Mouse (Mus musculus): ENCODE data around the gene Faap20. TPM values are rescaled to one million over a fixed set of nuclear protein-coding genes. Genes with fewer than 3 reads are reported as not detected.

Faap20 gene
- polyA plus RNA-seq, 1 experiment from 2014 or later: 23.1 TPM

GRCm38 (mm10) chr4:155208613-155209012 is 41.0 kb upstream of the Faap20 start:
- WGBS (ENCODE audit: insufficient replicate concordance): 75% methylated on average over 7 of the region's 7 CpGs
- ATAC-seq (no peak), DNase-seq (no peak)
- no peak overlapping the region for H3K4me2 ChIP-seq (ENCODE audit: low read depth, low read length)
- H3K27ac ChIP-seq (ENCODE audit: low read depth): peak overlapping the region; percentile 36; the same call in 1 of the 2 replicates
- no peak overlapping the region for H3K9ac ChIP-seq (replicated peaks)
- H3K9me3 ChIP-seq (ENCODE audit: low read length): no peaks in the 10 kb centered on the region
- no peaks in the 10 kb centered on the region for H3K27me3 ChIP-seq (ENCODE audit: insufficient read depth, low read length)
- no peak overlapping the region for H3K4me3 ChIP-seq (ENCODE audit: low read depth, low read length)
- TF ChIP-seq EP300 (IDR thresholded peaks at IDR 0.05; ENCODE audit: low read depth) (no peak), CTCF (IDR thresholded peaks at IDR 0.05; ENCODE audit: low read depth) (no peak)
- H3K4me1 ChIP-seq (ENCODE audit: insufficient read depth): peaks cover 47% of the 10 kb centered on the region
- H3K36me3 ChIP-seq (replicated peaks; ENCODE audit: insufficient read depth, low read length): no peaks in the 10 kb centered on the region; the same call in 1 of the 2 replicates

GRCm38 (mm10) chr4:155209079-155209478 is 40.5 kb upstream of the Faap20 start:
- no peak for TF ChIP-seq CTCF (IDR thresholded peaks at IDR 0.05; ENCODE audit: low read depth)
- no peak for TF ChIP-seq EP300 (IDR thresholded peaks at IDR 0.05; ENCODE audit: low read depth)

GRCm38 (mm10) chr4:155209494-155209893 is 40.1 kb upstream of the Faap20 start:
- Histone ChIP-seq H3K36me3 (replicated peaks; ENCODE audit: insufficient read depth, low read length) (no peaks in the 10 kb centered on the region; the same call in 1 of the 2 replicates), H3K27me3 (ENCODE audit: insufficient read depth, low read length) (no peaks in the 10 kb centered on the region), H3K4me3 (ENCODE audit: low read depth, low read length) (no peak overlapping the region), H3K9me3 (ENCODE audit: low read length) (no peaks in the 10 kb centered on the region), H3K4me1 (ENCODE audit: insufficient read depth) (peaks cover 54% of the 10 kb centered on the region), H3K4me2 (ENCODE audit: low read depth, low read length) (no peak overlapping the region), H3K27ac (ENCODE audit: low read depth) (0 out of 2 replicates have a peak overlapping the region, but pooled peaks have one; percentile 3), H3K9ac (replicated peaks) (no peak overlapping the region)
- ATAC-seq (no peak), DNase-seq (no peak)
- no peak for TF ChIP-seq CTCF (IDR thresholded peaks at IDR 0.05; ENCODE audit: low read depth)
- no peak for TF ChIP-seq EP300 (IDR thresholded peaks at IDR 0.05; ENCODE audit: low read depth)
- WGBS (ENCODE audit: insufficient replicate concordance): 80% methylated on average over 5 of the region's 5 CpGs

More at GRCm38 (mm10) chr4:155209079-155209478, 40.5 kb upstream of the Faap20 start:
- Histone ChIP-seq H3K9me3 (ENCODE audit: low read length) (no peaks in the 10 kb centered on the region), H3K4me2 (ENCODE audit: low read depth, low read length) (no peak overlapping the region), H3K9ac (replicated peaks) (no peak overlapping the region), H3K27ac (ENCODE audit: low read depth) (0 out of 2 replicates have a peak overlapping the region, but pooled peaks have one; percentile 3), H3K4me3 (ENCODE audit: low read depth, low read length) (no peak overlapping the region), H3K27me3 (ENCODE audit: insufficient read depth, low read length) (no peaks in the 10 kb centered on the region), H3K36me3 (replicated peaks; ENCODE audit: insufficient read depth, low read length) (no peaks in the 10 kb centered on the region; the same call in 1 of the 2 replicates), H3K4me1 (ENCODE audit: insufficient read depth) (peaks cover 50% of the 10 kb centered on the region)
- DNase-seq (no peak), ATAC-seq (no peak)

- DNase-seq: no peak
- Histone ChIP-seq H3K27ac (ENCODE audit: low read depth) (no peak overlapping the region), H3K9ac (replicated peaks) (no peak overlapping the region), H3K4me3 (ENCODE audit: low read depth, low read length) (no peak overlapping the region), H3K9me3 (ENCODE audit: low read length) (no peaks in the 10 kb centered on the region), H3K4me1 (ENCODE audit: insufficient read depth) (peaks cover 60% of the 10 kb centered on the region), H3K36me3 (replicated peaks; ENCODE audit: insufficient read depth, low read length) (no peaks in the 10 kb centered on the region; the same call in 1 of the 2 replicates), H3K4me2 (ENCODE audit: low read depth, low read length) (no peak overlapping the region), H3K27me3 (ENCODE audit: insufficient read depth, low read length) (no peaks in the 10 kb centered on the region)
- no peak for TF ChIP-seq EP300 (IDR thresholded peaks at IDR 0.05; ENCODE audit: low read depth)
- 0 out of 2 replicates have a peak, but pooled peaks have one; percentile 4 for TF ChIP-seq CTCF (IDR thresholded peaks at IDR 0.05; ENCODE audit: low read depth)
- no peak for ATAC-seq
- WGBS (ENCODE audit: insufficient replicate concordance): 62% methylated on average over 9 of the region's 9 CpGs
These were observed 36.4 kb upstream of the Faap20 start for GRCm38 (mm10) chr4:155213052-155213751.

GRCm38 (mm10) chr4:155213752-155214054 is 35.9 kb upstream of the Faap20 start:
- H3K27me3 ChIP-seq (ENCODE audit: insufficient read depth, low read length): no peaks in the 10 kb centered on the region
- H3K9ac ChIP-seq (replicated peaks): no peak overlapping the region
- DNase-seq (no peak), ATAC-seq (no peak)
- H3K4me2 ChIP-seq (ENCODE audit: low read depth, low read length): no peak overlapping the region
- no peak overlapping the region for H3K27ac ChIP-seq (ENCODE audit: low read depth)
- 73% methylated on average over 6 of the region's 6 CpGs for whole genome bisulfite sequencing (ENCODE audit: insufficient replicate concordance)
- H3K4me1 ChIP-seq (ENCODE audit: insufficient read depth): peaks cover 60% of the 10 kb centered on the region
- no peak overlapping the region for H3K4me3 ChIP-seq (ENCODE audit: low read depth, low read length)
- TF ChIP-seq CTCF (IDR thresholded peaks at IDR 0.05; ENCODE audit: low read depth): no peak
- TF ChIP-seq EP300 (IDR thresholded peaks at IDR 0.05; ENCODE audit: low read depth): no peak
- no peaks in the 10 kb centered on the region for H3K9me3 ChIP-seq (ENCODE audit: low read length)
- no peaks in the 10 kb centered on the region; the same call in 1 of the 2 replicates for H3K36me3 ChIP-seq (replicated peaks; ENCODE audit: insufficient read depth, low read length)

GRCm38 (mm10) chr4:155214188-155214587 is 35.4 kb upstream of the Faap20 start:
- Histone ChIP-seq H3K9ac (replicated peaks) (no peak overlapping the region), H3K36me3 (replicated peaks; ENCODE audit: insufficient read depth, low read length) (no peaks in the 10 kb centered on the region; the same call in 1 of the 2 replicates), H3K27me3 (ENCODE audit: insufficient read depth, low read length) (no peaks in the 10 kb centered on the region), H3K4me2 (ENCODE audit: low read depth, low read length) (no peak overlapping the region), H3K4me3 (ENCODE audit: low read depth, low read length) (no peak overlapping the region), H3K4me1 (ENCODE audit: insufficient read depth) (peaks cover 64% of the 10 kb centered on the region), H3K9me3 (ENCODE audit: low read length) (no peaks in the 10 kb centered on the region), H3K27ac (ENCODE audit: low read depth) (peak overlapping the region; percentile 22; the same call in 1 of the 2 replicates)
- 75% methylated on average over 6 of the region's 6 CpGs for WGBS (ENCODE audit: insufficient replicate concordance)
- TF ChIP-seq EP300 (IDR thresholded peaks at IDR 0.05; ENCODE audit: low read depth) (no peak), CTCF (IDR thresholded peaks at IDR 0.05; ENCODE audit: low read depth) (no peak)
- ATAC-seq (no peak), DNase-seq (no peak)
